Mouse (Mus musculus) midbrain, embryonic 11.5 days (tissue): ENCODE data around the gene Rubcnl. TPM values are rescaled to one million over a fixed set of nuclear protein-coding genes. Genes with fewer than 3 reads are reported as not detected.

Experiments used
- ATAC-seq: fragments of 200-750 bp; cut with Nextera tagmentation; 2 replicates; pipeline ENCODE4 v1.8.0; 2017; ENCODE audit warnings: moderate TSS enrichment, moderate library complexity; ENCODE audit not compliant: low FRiP score
- DNase-seq: peaks from one replicate; pipeline ENCODE4 v3.0.0; 2015; ENCODE audit warnings: low spot score; ENCODE audit errors: missing footprints
- H3K27ac ChIP-seq: fragments of 300-500 bp; sonication (generic); 2 replicates; pipeline ENCODE4 v1.5.1; 2014; ENCODE audit warnings: low read depth, low read length
- H3K27me3 ChIP-seq: fragments of 300-500 bp; sonication (generic); 2 replicates; pipeline ENCODE4 v1.6.1; 2014; ENCODE audit warnings: mild to moderate bottlenecking, low read length, moderate library complexity, mixed read lengths; ENCODE audit not compliant: control insufficient read depth, insufficient read depth
- H3K36me3 ChIP-seq: fragments of 300-500 bp; sonication (generic); 2 replicates; pipeline ENCODE4 v1.6.1; 2014; ENCODE audit warnings: mild to moderate bottlenecking, low read length, moderate library complexity, mixed read lengths; ENCODE audit not compliant: control insufficient read depth, insufficient read depth
- H3K4me1 ChIP-seq: fragments of 300-500 bp; sonication (generic); 2 replicates; pipeline ENCODE4 v1.6.1; 2014; ENCODE audit warnings: low read length; ENCODE audit not compliant: control insufficient read depth, insufficient read depth
- H3K4me2 ChIP-seq: fragments of 300-500 bp; sonication (generic); 2 replicates; pipeline ENCODE4 v1.6.1; 2014; ENCODE audit warnings: mild to moderate bottlenecking, moderate library complexity
- H3K4me3 ChIP-seq: fragments of 300-500 bp; sonication (generic); 2 replicates; pipeline ENCODE4 v1.5.1; 2014; ENCODE audit warnings: low read depth, low read length
- H3K9ac ChIP-seq: fragments of 300-500 bp; sonication (generic); 2 replicates; pipeline ENCODE4 v1.6.1; 2014; ENCODE audit warnings: low read length
- H3K9me3 ChIP-seq: fragments of 300-500 bp; sonication (generic); 2 replicates; pipeline ENCODE4 v1.6.1; 2016; ENCODE audit warnings: low read length; ENCODE audit not compliant: control insufficient read depth
- WGBS: fragments of 180-500 bp; shearing (Covaris S2); extraction: QIAGEN DNeasy Blood & Tissue Kit; methylation state at CpG from one replicate; pipeline ENCODE4 v1.1.7; 2014; 5-methylcytosine and 5-hydroxymethylcytosine counted together
- polyA plus RNA-seq: library from polyadenylated mRNA; unstranded; fragments of >200 nt; fragmentation: Nextera tagmentation; extraction: Ambion mirVana; gene quantifications from 2 replicates; pipeline ENCODE4 v1.2.1, GENCODE M21; 2014

Rubcnl gene
- polyA plus RNA-seq, 1 experiment from 2014 or later = 0.36 TPM

- DNase-seq = no peak
- no peak for ATAC-seq
Observed at GRCm38 (mm10) chr14:75056861-75057431, 41.1 kb downstream of the Rubcnl start.

DNA sequence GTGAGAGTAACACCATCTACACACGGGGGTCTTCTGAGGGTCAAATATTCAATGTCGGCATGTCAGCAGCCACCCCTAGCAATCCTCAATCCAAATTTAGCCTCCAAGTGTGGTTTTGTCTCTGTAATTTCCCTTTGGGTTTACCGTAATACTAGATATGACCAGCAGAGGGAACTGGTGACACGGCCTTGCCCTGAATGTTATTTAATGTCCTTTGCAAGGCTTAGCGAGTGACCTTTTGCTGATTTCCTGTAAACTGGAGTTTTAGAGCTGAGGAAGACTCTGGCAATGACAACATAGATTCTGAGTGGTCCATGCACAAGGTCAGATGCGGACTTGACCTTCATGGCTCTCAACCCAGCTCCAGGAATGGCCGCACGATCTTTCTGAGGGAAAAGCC is 44.7 kb downstream of the Rubcnl start:
- Histone ChIP-seq H3K4me1 (no peaks in the 10 kb centered on the region), H3K27me3 (no peaks in the 10 kb centered on the region), H3K36me3 (no peaks in the 10 kb centered on the region), H3K27ac (no peak overlapping the region), H3K9me3 (no peaks in the 10 kb centered on the region), H3K4me3 (no peak overlapping the region), H3K4me2 (no peak overlapping the region), H3K9ac (no peak overlapping the region)
- ATAC-seq = no peak
- WGBS = 43% methylated on average over 8 of the region's 8 CpGs
- DNase-seq = peak; percentile 86

More at GRCm38 (mm10) chr14:75056861-75057431, 41.1 kb downstream of the Rubcnl start:
- H3K27me3 ChIP-seq = no peaks in the 10 kb centered on the region
- no peak overlapping the region for H3K4me2 ChIP-seq
- H3K4me1 ChIP-seq = no peaks in the 10 kb centered on the region
- H3K4me3 ChIP-seq = no peak overlapping the region
- H3K27ac ChIP-seq = no peak overlapping the region
- no peaks in the 10 kb centered on the region for H3K36me3 ChIP-seq
- no peaks in the 10 kb centered on the region for H3K9me3 ChIP-seq
- no peak overlapping the region for H3K9ac ChIP-seq
- WGBS = 89% methylated on average over 9 of the region's 9 CpGs

- Histone ChIP-seq H3K36me3 (no peaks in the 10 kb centered on the region), H3K27me3 (no peaks in the 10 kb centered on the region), H3K9me3 (no peaks in the 10 kb centered on the region), H3K4me3 (no peak overlapping the region), H3K4me1 (no peaks in the 10 kb centered on the region), H3K9ac (no peak overlapping the region), H3K27ac (no peak overlapping the region), H3K4me2 (no peak overlapping the region)
- ATAC-seq = no peak
- no peak for DNase-seq
- 95% methylated on average over 8 of the region's 8 CpGs for WGBS
Observed at GRCm38 (mm10) chr14:75063936-75064335, 48.1 kb downstream of the Rubcnl start.

DNA sequence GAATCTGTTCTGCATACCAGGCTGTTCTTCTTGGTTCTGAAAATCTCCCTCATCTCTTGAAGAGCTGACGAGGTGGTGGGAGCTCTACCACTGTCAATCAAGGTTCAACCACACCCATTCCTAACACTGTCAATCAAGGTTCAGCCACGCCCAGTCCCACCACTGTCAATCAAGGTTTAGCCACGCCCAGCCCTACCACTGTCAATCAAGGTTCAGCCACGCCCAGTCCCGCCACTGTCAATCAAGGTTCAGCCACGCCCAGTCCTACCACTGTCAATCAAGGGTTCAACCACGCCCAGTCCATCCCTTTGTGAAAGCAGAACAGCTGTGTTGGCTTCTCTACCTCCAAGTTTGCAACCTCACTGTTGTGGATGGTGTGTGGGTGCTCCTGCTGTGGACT is 48.7 kb downstream of the Rubcnl start:
- H3K9ac ChIP-seq = no peak overlapping the region
- ATAC-seq = no peak

GRCm38 (mm10) chr14:75065211-75065610 is 49.4 kb downstream of the Rubcnl start:
- Histone ChIP-seq H3K9me3 (no peaks in the 10 kb centered on the region), H3K4me3 (no peak overlapping the region), H3K9ac (no peak overlapping the region), H3K36me3 (no peaks in the 10 kb centered on the region), H3K27ac (no peak overlapping the region), H3K27me3 (no peaks in the 10 kb centered on the region), H3K4me2 (no peak overlapping the region), H3K4me1 (no peaks in the 10 kb centered on the region)
- DNase-seq = no peak
- 92% methylated on average over 5 of the region's 5 CpGs for WGBS
- ATAC-seq = no peak

More for the DNA sequence above, 48.7 kb downstream of the Rubcnl start:
- H3K4me3 ChIP-seq = no peak overlapping the region
- H3K4me1 ChIP-seq = no peaks in the 10 kb centered on the region
- no peak overlapping the region for H3K27ac ChIP-seq
- WGBS = 86% methylated on average over 7 of the region's 7 CpGs
- H3K4me2 ChIP-seq = no peak overlapping the region
- no peaks in the 10 kb centered on the region for H3K27me3 ChIP-seq
- DNase-seq = no peak
- H3K36me3 ChIP-seq = no peaks in the 10 kb centered on the region
- H3K9me3 ChIP-seq = no peaks in the 10 kb centered on the region

DNA sequence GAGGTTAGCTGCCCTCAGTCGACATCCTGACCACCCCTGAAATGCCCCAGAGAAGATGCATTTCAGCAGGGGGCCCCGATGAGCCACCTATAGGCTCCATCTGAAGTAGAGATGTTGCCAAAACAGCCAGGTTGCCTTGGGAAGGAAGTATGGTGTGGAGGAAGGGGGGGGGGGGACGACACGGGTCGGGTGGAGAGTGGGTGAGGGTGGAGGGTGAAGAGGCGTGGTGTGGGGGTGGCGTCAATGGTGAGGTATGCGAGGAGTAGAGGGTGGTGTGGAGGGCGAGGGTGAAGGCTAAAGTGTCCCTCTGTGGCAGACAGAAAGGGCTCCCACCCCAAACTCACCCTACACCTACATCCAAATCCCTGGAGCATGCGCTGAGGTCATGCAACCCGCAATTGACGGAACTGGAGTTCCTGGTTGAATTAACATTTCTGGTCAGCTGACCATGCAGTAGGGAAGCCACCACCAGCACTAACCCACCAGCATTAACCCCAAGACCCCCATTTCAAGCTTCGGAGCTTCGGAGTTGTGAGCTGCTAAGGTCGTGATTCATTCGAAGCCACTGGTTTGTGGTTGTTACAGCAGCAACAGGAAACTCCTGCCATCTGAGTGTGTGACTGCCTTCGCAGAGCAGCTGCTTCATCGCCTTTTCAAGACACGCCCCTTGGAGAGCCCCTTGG is 52.7 kb downstream of the Rubcnl start:
- Histone ChIP-seq H3K4me2 (no peak overlapping the region), H3K36me3 (no peaks in the 10 kb centered on the region), H3K27me3 (no peaks in the 10 kb centered on the region), H3K27ac (no peak overlapping the region), H3K4me3 (no peak overlapping the region), H3K9me3 (no peaks in the 10 kb centered on the region), H3K4me1 (no peaks in the 10 kb centered on the region), H3K9ac (no peak overlapping the region)
- no peak for ATAC-seq
- DNase-seq = no peak
- 92% methylated on average over 18 of the region's 19 CpGs for WGBS

DNA sequence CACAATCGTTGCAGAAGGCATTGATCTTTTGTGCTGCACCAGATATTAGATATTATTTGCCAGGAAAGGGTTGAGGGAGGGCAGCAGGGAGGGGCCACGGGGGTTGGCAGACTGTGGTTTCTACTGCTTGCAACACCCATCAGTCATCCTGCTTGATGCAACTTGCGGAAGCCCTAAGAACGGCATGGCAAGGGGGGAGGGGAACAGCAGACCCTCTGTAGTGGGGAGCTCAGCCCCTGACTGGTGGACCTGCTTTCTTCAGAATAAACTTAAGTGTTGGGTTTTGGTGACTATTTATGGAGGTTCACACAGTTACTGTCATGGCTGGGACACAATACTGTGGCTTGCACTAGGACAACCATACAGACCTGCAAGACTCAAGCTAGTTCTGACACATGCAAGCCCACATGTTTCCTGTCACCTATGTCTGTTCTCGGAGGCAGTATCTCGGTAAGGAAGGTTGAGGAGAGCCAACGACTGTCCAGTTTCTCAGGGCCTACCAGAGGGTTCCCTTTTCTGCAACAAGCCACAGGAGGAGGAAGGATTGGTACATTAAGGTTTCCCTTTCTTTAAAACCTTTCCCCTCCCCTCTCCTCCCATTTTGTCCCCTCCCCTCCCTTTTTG is 53.6 kb downstream of the Rubcnl start:
- H3K27me3 ChIP-seq = no peaks in the 10 kb centered on the region
- no peak for DNase-seq

GRCm38 (mm10) chr14:75071091-75071490 is 55.3 kb downstream of the Rubcnl start:
- H3K36me3 ChIP-seq = no peaks in the 10 kb centered on the region
- no peak overlapping the region for H3K27ac ChIP-seq
- H3K9ac ChIP-seq = no peak overlapping the region
- no peaks in the 10 kb centered on the region for H3K4me1 ChIP-seq
- H3K9me3 ChIP-seq = no peaks in the 10 kb centered on the region
- WGBS = 90% methylated on average over 15 of the region's 15 CpGs
- ATAC-seq = no peak
- no peak for DNase-seq
- no peak overlapping the region for H3K4me3 ChIP-seq
- no peak overlapping the region for H3K4me2 ChIP-seq
- H3K27me3 ChIP-seq = no peaks in the 10 kb centered on the region

More for the DNA sequence above, 53.6 kb downstream of the Rubcnl start:
- WGBS = 88% methylated on average over 7 of the region's 7 CpGs
- H3K9ac ChIP-seq = no peak overlapping the region
- no peak overlapping the region for H3K4me2 ChIP-seq
- no peaks in the 10 kb centered on the region for H3K9me3 ChIP-seq
- no peak for ATAC-seq
- H3K36me3 ChIP-seq = no peaks in the 10 kb centered on the region
- H3K4me3 ChIP-seq = no peak overlapping the region
- H3K27ac ChIP-seq = no peak overlapping the region
- no peaks in the 10 kb centered on the region for H3K4me1 ChIP-seq
